Mouse (Mus musculus) midbrain, embryonic 14.5 days (tissue): ENCODE results near the gene Lin37. TPM values are rescaled to one million over a fixed set of nuclear protein-coding genes. Genes with fewer than 3 reads are reported as not detected.

Source experiments
- ATAC-seq: fragments of 200-750 bp; cut with Nextera tagmentation; 2 replicates; pipeline ENCODE4 v1.8.0; 2017; ENCODE audit warnings: moderate number of reproducible peaks, moderate library complexity; ENCODE audit not compliant: low FRiP score, low TSS enrichment
- DNase-seq: peaks from one replicate; pipeline ENCODE4 v3.0.0-alpha.2; 2015
- H3K27ac ChIP-seq: fragments of 300-500 bp; sonication (generic); replicated peaks from 2 replicates; pipeline ENCODE4 v1.5.1; 2014; ENCODE audit warnings: mild to moderate bottlenecking, low read depth, low read length, moderate library complexity
- H3K27me3 ChIP-seq: fragments of 300-500 bp; sonication (generic); 2 replicates; pipeline ENCODE4 v1.6.1; 2014; ENCODE audit warnings: low read length, control low read depth, mixed read lengths; ENCODE audit not compliant: control insufficient read depth, insufficient read depth
- H3K36me3 ChIP-seq: fragments of 300-500 bp; sonication (generic); 2 replicates; pipeline ENCODE4 v1.6.1; 2014; ENCODE audit warnings: low read length, control low read depth; ENCODE audit not compliant: control insufficient read depth, insufficient read depth
- H3K4me1 ChIP-seq: fragments of 300-500 bp; sonication (generic); 2 replicates; pipeline ENCODE4 v1.6.1; 2014; ENCODE audit warnings: mild to moderate bottlenecking, antibody characterized with exemption, low read length, control low read depth; ENCODE audit not compliant: control insufficient read depth, insufficient read depth
- H3K4me2 ChIP-seq: fragments of 300-500 bp; sonication (generic); 2 replicates; pipeline ENCODE4 v1.6.1; 2014; ENCODE audit warnings: mild to moderate bottlenecking, low read length, moderate library complexity
- H3K4me3 ChIP-seq: fragments of 300-500 bp; sonication (generic); replicated peaks from 2 replicates; pipeline ENCODE4 v1.5.1; 2014; ENCODE audit warnings: low read depth, low read length
- H3K9ac ChIP-seq: fragments of 300-500 bp; sonication (generic); replicated peaks from 2 replicates; pipeline ENCODE4 v1.6.1; 2014; ENCODE audit warnings: mild to moderate bottlenecking, low read length, moderate library complexity
- H3K9me3 ChIP-seq: fragments of 300-500 bp; sonication (generic); 2 replicates; pipeline ENCODE4 v1.6.1; 2016; ENCODE audit warnings: low read length, control low read depth, mixed read lengths; ENCODE audit not compliant: control insufficient read depth
- WGBS: fragments of 180-500 bp; shearing (Covaris S2); extraction: QIAGEN DNeasy Blood & Tissue Kit; methylation state at CpG from one replicate; pipeline ENCODE4 v1.1.7; 2014; 5-methylcytosine and 5-hydroxymethylcytosine counted together
- polyA plus RNA-seq: library from polyadenylated mRNA; unstranded; fragments of >200 nt; fragmentation: Nextera tagmentation; extraction: Ambion mirVana; gene quantifications from 2 replicates; pipeline ENCODE4 v1.2.1, GENCODE M21; 2014

Gene Lin37
- polyA plus RNA-seq, 1 experiment from 2014 or later, result 49.9 TPM

- Histone ChIP-seq H3K9me3 (no peaks in the 10 kb centered on the region), H3K4me3 (no peak overlapping the region), H3K4me2 (no peak overlapping the region), H3K9ac (0 out of 2 replicates have a peak overlapping the region, but pooled peaks have one; percentile 6), H3K27me3 (no peaks in the 10 kb centered on the region), H3K27ac (no peak overlapping the region), H3K4me1 (peaks cover 7% of the 10 kb centered on the region), H3K36me3 (peaks cover 100% of the 10 kb centered on the region)
- ATAC-seq (no peak), DNase-seq (no peak)
- WGBS, result 81% methylated on average over 14 of the region's 14 CpGs
Observed at GRCm38 (mm10) chr7:30526981-30527380, 32.7 kb downstream of the Lin37 start.

- no peak overlapping the region for H3K4me3 ChIP-seq
- no peaks in the 10 kb centered on the region for H3K9me3 ChIP-seq
- ATAC-seq, result no peak
- DNase-seq, result no peak
- peaks cover 1% of the 10 kb centered on the region for H3K4me1 ChIP-seq
- no peaks in the 10 kb centered on the region for H3K27me3 ChIP-seq
- no peak overlapping the region for H3K27ac ChIP-seq
- peaks cover 94% of the 10 kb centered on the region for H3K36me3 ChIP-seq
- 33% methylated on average over 17 of the region's 17 CpGs for WGBS
- no peak overlapping the region; the same call in 1 of the 2 replicates for H3K9ac ChIP-seq
- no peak overlapping the region for H3K4me2 ChIP-seq
Observed at GRCm38 (mm10) chr7:30526399-30526798, 33.2 kb downstream of the Lin37 start.

DNA sequence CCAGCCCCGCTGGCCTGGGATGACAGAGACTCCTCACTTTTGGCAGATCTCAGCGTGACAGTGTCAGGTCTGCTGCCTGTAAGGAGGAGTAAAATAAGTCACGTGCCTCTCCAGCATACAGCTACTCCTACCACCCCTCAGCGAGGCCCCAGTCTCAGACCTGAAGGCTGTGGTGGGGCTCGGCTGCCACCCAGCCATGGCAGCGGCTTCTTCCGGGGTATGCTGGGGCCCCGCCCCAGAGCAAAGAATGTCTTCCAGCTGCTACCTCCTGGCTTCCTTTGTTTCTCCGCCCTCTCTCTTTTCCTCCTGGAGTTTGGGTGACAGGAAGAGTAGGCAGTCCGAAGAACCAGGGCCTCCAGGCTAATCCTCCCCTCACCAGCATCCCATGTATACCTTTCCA lies 33.7 kb downstream of the Lin37 start:
- no peak overlapping the region for H3K4me3 ChIP-seq
- peaks cover 90% of the 10 kb centered on the region for H3K36me3 ChIP-seq
- H3K9ac ChIP-seq, result no peak overlapping the region; the same call in 1 of the 2 replicates
- 38% methylated on average over 10 of the region's 10 CpGs for WGBS
- no peaks in the 10 kb centered on the region for H3K9me3 ChIP-seq
- no peak for DNase-seq
- no peaks in the 10 kb centered on the region for H3K4me1 ChIP-seq
- no peak overlapping the region for H3K27ac ChIP-seq
- ATAC-seq, result no peak
- no peak overlapping the region for H3K4me2 ChIP-seq
- no peaks in the 10 kb centered on the region for H3K27me3 ChIP-seq

DNA sequence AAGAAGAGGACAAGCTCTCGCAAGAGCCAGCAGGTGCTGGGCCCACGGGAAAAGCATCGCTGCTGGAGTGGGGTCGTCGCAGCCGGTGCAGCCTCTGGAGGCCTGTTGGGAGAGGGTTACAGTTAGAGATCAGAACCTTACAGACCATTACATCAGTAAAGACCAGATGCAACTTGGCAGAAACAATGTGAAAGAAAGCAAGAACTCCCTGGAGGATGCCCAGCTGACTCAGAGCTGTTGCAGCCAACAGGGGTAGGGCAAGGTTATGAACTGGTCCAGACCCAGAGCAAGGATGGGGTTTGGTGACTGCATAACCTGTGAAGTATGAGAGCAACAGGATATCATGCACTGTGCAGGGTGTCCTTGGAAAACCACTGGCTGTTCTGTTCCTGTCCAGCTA lies 35.2 kb downstream of the Lin37 start:
- H3K9ac ChIP-seq, result no peak overlapping the region
- no peaks in the 10 kb centered on the region for H3K4me1 ChIP-seq
- DNase-seq (no peak), ATAC-seq (no peak)
- WGBS, result 79% methylated on average over 6 of the region's 6 CpGs
- H3K4me3 ChIP-seq, result no peak overlapping the region
- no peaks in the 10 kb centered on the region for H3K27me3 ChIP-seq
- H3K36me3 ChIP-seq, result peaks cover 75% of the 10 kb centered on the region
- no peaks in the 10 kb centered on the region for H3K9me3 ChIP-seq
- H3K4me2 ChIP-seq, result no peak overlapping the region
- no peak overlapping the region for H3K27ac ChIP-seq

DNA sequence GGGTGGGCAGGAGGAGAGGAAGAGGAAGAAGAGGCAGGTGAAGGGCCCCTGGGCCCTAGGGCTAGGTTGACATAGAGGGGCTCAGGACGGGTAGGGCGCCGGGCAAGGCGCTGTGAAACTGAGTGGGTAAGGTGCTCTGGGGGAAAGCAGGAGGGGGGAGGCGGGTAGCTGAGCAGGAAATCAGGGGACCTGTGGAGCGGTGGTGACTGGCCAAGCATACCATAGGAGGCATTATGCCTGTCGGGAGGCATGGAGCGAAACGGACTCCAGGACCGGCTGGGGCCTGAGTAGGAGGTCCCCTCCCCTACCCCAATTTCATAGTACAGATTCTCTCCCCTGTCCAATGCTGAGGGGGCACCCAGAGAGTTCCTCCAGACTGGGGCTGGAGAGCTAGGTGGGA lies 36.8 kb downstream of the Lin37 start:
- H3K9ac ChIP-seq, result no peak overlapping the region
- H3K4me1 ChIP-seq, result no peaks in the 10 kb centered on the region
- 79% methylated on average over 10 of the region's 10 CpGs for WGBS
- no peak for DNase-seq
- H3K36me3 ChIP-seq, result peaks cover 59% of the 10 kb centered on the region
- H3K27me3 ChIP-seq, result no peaks in the 10 kb centered on the region
- ATAC-seq, result no peak
- H3K4me3 ChIP-seq, result no peak overlapping the region
- H3K27ac ChIP-seq, result no peak overlapping the region
- H3K4me2 ChIP-seq, result no peak overlapping the region
- no peaks in the 10 kb centered on the region for H3K9me3 ChIP-seq

DNA sequence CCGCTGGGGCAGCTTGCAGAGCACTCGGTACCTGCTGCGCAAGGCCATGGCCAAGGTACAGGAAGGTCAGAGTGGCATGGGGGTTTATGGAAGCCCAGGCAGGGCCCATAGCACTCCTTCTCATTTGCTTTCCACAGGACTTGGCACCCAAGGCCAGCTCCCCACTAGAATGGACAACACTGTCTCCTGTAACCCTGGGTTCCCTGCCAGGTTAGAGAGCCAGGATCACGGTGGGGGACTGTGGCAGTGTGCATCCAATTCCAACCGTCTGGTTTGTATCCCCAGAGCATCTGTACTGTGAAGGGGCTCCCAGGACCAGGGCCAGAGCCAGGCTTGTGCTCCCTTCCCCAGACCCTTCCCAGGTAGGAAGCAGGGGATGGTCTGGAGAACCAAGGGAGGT lies 38.8 kb downstream of the Lin37 start:
- Histone ChIP-seq H3K4me1 (no peaks in the 10 kb centered on the region), H3K9me3 (no peaks in the 10 kb centered on the region), H3K27ac (peak overlapping the region; percentile 32), H3K4me2 (no peak overlapping the region), H3K36me3 (peaks cover 39% of the 10 kb centered on the region), H3K9ac (no peak overlapping the region), H3K27me3 (no peaks in the 10 kb centered on the region), H3K4me3 (no peak overlapping the region)
- WGBS, result 71% methylated on average over 5 of the region's 5 CpGs
- no peak for DNase-seq
- ATAC-seq, result no peak

GRCm38 (mm10) chr7:30520396-30520795 lies 39.2 kb downstream of the Lin37 start:
- 0 out of 2 replicates have a peak, but pooled peaks have one; percentile 13 for ATAC-seq
- Histone ChIP-seq H3K4me2 (no peak overlapping the region), H3K27ac (peak overlapping the region; percentile 32), H3K9ac (no peak overlapping the region), H3K9me3 (no peaks in the 10 kb centered on the region), H3K4me3 (no peak overlapping the region), H3K4me1 (no peaks in the 10 kb centered on the region), H3K27me3 (no peaks in the 10 kb centered on the region), H3K36me3 (peaks cover 34% of the 10 kb centered on the region)
- peak; percentile 29 for DNase-seq
- 24% methylated on average over 4 of the region's 4 CpGs for WGBS

- no peak for ATAC-seq
- no peak for DNase-seq
- WGBS, result 42% methylated on average over 8 of the region's 8 CpGs
Observed at GRCm38 (mm10) chr7:30518325-30518724, 41.3 kb downstream of the Lin37 start.

GRCm38 (mm10) chr7:30515003-30515760 lies 44.5 kb downstream of the Lin37 start:
- Histone ChIP-seq H3K4me2 (no peak overlapping the region), H3K27me3 (no peaks in the 10 kb centered on the region), H3K4me3 (no peak overlapping the region), H3K36me3 (no peaks in the 10 kb centered on the region), H3K4me1 (no peaks in the 10 kb centered on the region), H3K9me3 (no peaks in the 10 kb centered on the region), H3K9ac (no peak overlapping the region), H3K27ac (no peak overlapping the region)
- DNase-seq, result no peak
- 55% methylated on average over 24 of the region's 24 CpGs for WGBS
- no peak for ATAC-seq

More at GRCm38 (mm10) chr7:30518325-30518724, 41.3 kb downstream of the Lin37 start:
- Histone ChIP-seq H3K36me3 (peaks cover 14% of the 10 kb centered on the region), H3K9me3 (no peaks in the 10 kb centered on the region), H3K9ac (no peak overlapping the region), H3K27me3 (no peaks in the 10 kb centered on the region), H3K4me1 (no peaks in the 10 kb centered on the region), H3K4me3 (no peak overlapping the region), H3K4me2 (no peak overlapping the region), H3K27ac (no peak overlapping the region)
